Mouse (Mus musculus): ENCODE measurements around the gene Tarsl2.

The Tarsl2 gene

DNA sequence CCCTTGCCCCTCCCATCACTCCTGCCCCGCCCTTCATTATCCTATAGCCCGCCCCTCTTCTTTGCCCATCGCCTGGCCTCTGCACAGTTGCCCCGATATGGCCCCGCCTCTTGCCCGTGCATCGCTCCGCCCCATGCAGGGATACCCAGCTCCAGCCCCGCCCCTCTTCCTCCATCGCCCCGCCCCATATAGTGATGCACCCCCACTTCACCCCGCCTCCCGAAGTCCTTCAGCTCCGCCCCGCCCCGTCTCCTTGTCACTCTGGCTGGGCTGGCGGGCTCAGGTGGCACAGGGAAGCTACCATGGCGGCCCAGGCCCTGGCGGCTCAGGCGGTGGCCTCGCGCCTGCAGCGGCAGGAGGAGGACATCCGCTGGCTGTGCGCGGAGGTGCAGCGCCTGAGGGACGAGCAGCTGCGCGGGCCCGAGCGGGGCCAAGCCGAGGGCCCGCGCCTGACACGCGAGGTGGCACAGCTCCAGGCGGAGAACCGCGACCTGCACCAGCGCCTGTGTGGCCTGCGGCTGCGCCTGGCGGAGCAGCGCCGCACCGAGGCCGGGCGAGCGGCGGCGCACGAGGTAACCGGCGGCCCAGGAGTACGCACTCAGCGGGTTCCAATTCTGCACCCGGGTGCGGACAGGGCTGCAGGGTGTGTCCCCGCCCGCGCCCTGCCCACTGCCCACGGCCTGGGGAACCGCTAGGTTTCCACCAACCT lies at the start of gene Tarsl2:
TSS of gene Tarsl2 (plus strand) at position 256 of the 709 bp plus-strand sequence.
- peak; percentile 81 for ATAC-seq (ENCODE audit: low TSS enrichment)

- ATAC-seq (ENCODE audit: low TSS enrichment) = no peak
These were observed 38.6 kb upstream of the Tarsl2 start for GRCm38 (mm10) chr7:65606124-65606523.

DNA sequence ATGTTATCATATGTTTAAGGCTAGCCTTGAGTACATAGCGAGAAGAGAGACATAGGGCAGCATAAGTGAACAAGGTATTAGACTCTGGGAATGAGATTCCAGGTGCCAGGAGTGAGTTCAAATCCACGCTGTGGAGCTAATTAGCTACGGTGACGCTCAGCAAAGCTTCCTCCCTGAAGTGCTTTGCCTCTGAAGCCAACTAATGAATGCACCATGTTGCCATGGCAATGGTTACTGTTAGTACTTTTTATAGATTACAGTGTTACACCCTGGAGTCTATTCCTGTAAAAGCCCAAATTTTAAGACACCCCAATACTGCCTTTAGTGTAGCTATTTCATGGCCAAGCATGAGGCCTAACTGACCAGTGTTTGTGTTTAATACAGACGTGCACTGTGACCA lies 37.7 kb upstream of the Tarsl2 start:
- peak; percentile 36; the same call in 1 of the 2 replicates for ATAC-seq (ENCODE audit: low TSS enrichment)

DNA sequence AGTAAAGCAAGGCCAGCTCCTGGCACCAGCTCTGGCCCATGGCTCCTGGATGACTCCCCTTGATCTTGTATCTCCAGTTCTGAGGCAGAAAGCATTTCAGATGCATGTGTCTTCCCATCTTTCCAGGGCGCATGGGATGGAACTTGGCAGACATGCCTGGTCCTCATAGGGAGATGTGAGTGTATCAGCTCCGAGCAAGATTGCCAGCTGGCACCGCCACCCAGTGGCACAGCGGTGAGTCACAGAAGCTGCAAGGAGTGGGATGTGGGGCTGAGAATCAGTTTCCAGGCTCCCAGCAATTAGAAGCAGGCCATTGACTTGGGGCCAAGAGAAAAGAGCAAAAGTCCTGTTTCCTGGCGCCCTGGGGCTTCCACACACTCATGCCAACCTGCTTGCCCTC lies 34.5 kb upstream of the Tarsl2 start:
- ATAC-seq (ENCODE audit: low TSS enrichment) = peak; percentile 95

DNA sequence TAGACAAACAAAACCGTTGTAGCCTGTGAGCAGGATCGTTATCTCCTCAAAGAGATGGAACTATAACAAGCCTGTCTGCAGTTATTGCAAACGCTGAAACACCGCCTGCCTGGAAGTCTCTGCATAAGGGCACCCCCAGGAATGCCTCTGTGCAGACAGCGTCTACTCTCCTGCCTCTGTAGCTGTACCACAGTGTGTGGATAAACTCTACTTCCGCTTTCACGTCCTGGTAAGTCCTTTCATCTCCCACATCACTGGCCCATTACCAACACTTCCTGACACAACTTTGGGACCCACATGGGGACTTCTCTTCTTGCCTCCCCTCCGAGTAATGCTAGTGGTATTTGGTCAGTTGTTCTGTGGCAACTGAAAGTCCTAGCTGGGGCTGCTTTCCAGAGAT lies 34.0 kb upstream of the Tarsl2 start:
- peak; percentile 17; the same call in 1 of the 2 replicates for ATAC-seq (ENCODE audit: low TSS enrichment)

- no peak for ATAC-seq (ENCODE audit: low TSS enrichment)
These were observed 33.4 kb upstream of the Tarsl2 start for GRCm38 (mm10) chr7:65611298-65611697.

DNA sequence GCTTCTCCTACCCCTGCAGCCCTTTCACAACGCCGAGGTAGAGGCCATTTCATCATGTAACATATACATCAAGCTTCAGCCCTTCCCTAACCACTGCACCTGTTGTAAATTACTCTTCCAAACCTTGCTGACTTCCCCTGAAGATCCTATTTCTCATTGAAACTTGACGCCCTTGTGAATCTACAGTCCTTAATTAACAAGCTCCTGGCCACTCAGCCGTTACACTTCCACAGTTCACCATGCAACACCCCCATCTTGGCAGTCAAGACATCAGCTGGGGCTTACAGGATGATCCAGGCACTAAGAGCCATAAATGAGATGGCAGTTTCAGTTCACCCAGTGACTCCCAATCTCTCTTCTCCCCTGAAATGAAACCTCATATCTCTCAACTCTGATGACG lies 31.0 kb upstream of the Tarsl2 start:
- no peak for ATAC-seq (ENCODE audit: low TSS enrichment)

GRCm38 (mm10) chr7:65618751-65619150 lies 25.9 kb upstream of the Tarsl2 start:
- ATAC-seq (ENCODE audit: low TSS enrichment) = no peak

DNA sequence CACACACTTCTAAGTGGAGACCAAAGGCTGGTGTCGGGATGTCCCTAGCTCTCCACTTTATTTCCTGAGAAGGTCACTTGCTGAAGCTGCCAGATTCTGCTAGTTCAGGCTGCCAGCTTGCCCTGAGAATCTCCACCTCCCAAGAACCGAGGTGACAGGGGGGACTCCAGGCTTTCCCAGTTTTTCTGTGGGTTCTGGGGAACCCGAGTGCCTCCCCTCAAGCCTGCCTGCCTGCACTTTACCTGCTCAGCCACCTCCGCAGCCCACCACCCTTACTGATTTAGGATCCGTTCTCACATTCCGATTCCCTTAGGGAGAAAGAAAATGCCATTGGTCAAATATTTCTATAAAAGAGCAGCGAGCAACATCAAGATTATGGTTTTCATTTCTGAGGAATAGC lies 24.0 kb upstream of the Tarsl2 start:
- ATAC-seq (ENCODE audit: low TSS enrichment) = no peak

GRCm38 (mm10) chr7:65623330-65623729 lies 21.4 kb upstream of the Tarsl2 start:
- no peak for ATAC-seq (ENCODE audit: low TSS enrichment)

GRCm38 (mm10) chr7:65625528-65625927 lies 19.2 kb upstream of the Tarsl2 start:
- no peak for ATAC-seq (ENCODE audit: low TSS enrichment)

DNA sequence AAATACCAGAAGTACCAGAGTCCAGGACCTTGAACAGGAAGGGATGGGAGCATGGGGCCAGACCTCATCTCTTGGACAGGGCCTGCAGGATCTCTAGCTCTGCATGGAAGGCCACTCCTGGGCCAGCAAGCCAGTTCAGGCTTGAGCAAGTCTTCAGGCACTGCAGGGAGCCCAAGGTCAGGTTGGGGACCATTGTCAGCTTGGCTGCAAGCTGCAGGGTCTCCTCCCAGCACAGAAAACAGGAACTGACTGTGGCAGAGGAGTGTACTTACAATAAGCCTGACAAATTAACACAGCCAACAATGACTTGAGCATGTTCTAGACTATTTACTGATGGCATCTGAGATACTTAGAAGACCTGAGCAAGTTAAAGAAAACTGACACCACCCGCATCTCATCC lies 14.9 kb upstream of the Tarsl2 start:
- no peak for ATAC-seq (ENCODE audit: low TSS enrichment)

DNA sequence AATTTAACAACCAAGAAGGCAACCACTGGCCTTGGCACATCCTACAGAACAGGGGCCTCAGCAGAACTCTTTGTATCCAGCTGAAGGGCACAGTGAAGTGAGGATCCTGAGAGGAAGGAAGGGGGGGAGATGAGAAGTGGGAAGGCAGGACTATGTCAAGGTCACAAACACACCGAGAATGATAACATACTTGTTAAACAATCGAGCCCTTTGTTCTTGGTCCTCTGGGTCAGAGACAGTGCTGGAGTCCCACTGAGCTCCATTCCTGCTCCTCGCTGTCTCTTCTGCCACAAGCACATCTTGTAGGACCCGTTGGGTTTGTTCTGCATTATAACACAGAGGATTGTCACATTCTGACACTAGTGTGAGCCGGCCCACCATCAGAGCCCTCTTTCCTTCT lies 14.0 kb upstream of the Tarsl2 start:
- ATAC-seq (ENCODE audit: low TSS enrichment) = no peak

DNA sequence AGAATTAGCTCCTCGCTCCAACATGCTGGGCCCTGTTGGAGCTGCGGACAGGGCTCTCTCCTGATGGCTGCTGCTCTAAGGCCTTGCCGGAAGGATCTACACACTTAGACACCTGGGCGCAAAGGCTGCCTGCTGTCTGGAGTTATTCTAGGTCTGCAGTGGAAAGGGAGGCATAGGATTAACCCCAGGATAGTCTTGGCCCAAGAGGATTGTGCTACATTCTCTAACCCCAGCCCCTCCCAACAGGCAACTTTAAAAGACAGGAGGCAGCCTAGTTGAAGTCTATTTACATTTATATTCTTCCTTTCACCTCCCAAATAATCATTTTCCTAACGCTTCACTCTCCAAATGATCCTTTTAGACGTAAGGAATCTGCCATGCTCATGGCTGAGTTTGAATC lies 8.9 kb upstream of the Tarsl2 start:
- no peak for ATAC-seq (ENCODE audit: low TSS enrichment)

DNA sequence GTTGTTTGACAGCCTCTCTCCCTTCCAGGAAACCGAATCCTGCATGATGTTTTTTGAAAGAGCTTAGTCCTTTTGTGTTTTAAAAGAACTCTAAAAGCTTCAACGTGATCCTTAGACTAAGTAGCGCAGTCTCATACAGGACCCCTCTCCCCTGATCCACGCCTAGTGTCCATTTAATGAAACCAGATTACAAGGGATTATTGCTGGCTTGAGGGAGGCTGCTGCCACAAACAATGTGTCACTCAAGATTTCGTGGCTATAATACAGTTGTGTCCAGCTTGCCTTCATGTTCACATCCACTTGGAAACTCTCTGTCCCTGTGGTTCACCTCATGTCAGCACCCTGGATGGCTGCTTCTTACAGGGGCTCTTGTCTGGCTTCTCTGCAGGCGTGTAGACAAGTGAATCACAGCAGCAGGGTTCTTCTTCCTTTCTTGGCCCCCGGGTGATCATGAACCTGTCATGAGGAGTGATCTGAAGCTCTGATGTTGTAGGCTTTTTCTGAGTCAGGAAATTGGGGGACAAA lies 8.3 kb upstream of the Tarsl2 start:
- no peak for ATAC-seq (ENCODE audit: low TSS enrichment)

DNA sequence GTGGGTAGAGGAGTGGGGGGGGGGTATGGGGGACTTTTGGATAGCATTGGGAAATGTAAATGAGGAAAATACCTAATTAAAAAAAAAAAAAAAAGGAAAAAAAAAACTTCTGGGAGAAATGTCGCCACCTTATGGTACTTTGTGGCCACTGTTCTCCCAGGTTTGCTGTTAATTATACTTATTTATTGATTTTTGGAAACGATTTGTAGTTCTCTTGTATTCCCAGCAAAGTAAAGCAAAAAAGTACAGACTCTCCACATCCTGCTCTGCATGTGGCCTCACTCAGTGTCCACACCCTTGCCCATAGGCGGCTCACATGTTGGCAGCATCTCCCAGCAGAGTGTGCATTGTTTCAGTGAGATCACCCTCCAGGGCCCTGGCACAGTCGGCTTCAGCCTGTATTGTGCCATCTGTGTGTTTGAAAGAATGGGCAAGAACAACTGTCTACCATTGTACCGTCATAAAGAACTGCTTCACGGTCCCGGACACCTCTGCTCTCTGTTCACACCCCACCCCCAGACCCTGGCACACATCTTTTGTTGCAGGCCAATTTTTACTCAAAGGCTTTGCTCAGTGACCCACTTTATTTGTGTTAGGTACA lies 6.4 kb upstream of the Tarsl2 start:
- ATAC-seq (ENCODE audit: low TSS enrichment) = 0 out of 2 replicates have a peak, but pooled peaks have one; percentile 12

- peak; percentile 63 for ATAC-seq (ENCODE audit: low TSS enrichment)
These were observed 4.8 kb upstream of the Tarsl2 start for GRCm38 (mm10) chr7:65639821-65640382.

DNA sequence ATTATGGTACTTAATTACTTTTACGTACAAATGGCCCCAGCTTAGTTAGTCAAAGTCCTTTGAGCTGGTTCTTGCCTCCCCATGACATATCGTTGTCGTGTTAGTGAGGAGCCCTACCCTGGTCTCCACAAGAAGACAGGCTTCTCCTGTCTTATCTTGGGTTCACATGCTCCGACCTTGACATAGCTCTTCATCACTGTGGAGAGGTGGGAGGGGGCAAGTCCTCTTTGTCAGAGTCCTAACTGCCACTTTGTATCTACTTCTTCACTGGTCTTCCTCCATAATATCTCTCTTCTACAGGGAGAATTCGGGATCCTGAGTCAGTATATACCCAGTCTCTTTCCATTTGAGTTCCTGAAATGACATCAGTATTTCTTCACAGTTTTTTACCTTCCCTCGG lies 4.0 kb upstream of the Tarsl2 start:
- ATAC-seq (ENCODE audit: low TSS enrichment) = no peak

- ATAC-seq (ENCODE audit: low TSS enrichment) = no peak
These were observed 2.1 kb upstream of the Tarsl2 start for GRCm38 (mm10) chr7:65642371-65643304.

DNA sequence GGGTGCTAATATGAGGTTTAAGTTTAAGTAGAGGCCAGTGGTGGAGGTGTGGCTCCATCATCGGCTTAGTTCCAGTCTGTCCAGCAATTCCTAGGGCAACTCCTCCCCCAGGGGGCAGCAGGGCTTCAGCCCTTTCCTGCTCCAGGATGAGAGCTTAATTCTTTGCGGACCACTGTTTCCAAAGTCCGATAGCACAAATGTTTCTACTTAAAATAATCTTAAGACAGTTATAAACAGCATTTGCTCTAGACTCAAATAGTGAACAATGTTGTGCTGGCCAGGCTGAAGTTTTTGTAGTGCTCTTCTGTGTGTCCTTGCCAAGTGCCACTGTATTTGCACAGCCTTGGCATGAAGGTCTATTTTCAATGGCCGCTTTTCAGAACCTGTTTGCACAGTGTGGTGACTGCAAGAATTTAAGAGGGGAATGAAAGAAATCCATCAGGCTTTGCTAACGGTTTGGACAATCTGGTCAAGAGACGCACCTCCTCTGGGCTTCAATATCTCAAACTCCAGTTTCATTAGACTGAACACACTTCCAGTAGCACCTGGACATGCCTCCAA lies 757 bp upstream of the Tarsl2 start:
- ATAC-seq (ENCODE audit: low TSS enrichment) = no peak

DNA sequence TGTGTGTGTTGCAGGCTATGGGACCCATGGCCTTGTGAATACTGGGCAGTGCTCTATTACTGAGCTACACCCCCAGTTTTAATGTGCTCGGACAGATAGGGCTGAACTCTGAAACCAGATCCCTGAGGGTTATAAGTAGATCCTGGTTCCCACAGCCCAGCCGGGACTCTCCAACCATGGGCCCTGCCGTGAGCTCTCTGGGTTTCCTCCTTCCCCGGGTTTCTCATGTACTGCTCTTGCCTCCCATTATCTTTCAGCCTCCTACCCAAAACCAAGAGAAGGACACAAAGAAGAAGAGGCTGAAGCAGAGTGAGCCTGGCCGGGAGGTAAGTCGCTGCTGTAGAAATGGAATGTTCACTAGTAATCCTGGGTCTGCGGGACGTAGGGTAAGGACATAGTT lies 1.3 kb downstream of the Tarsl2 start:
- no peak for ATAC-seq (ENCODE audit: low TSS enrichment)

GRCm38 (mm10) chr7:65650662-65651061 lies 6.0 kb downstream of the Tarsl2 start:
- no peak for ATAC-seq (ENCODE audit: low TSS enrichment)

All from frontal cortex, adult (tissue).